Mouse (Mus musculus): ENCODE data around the gene Saysd1.

DNA sequence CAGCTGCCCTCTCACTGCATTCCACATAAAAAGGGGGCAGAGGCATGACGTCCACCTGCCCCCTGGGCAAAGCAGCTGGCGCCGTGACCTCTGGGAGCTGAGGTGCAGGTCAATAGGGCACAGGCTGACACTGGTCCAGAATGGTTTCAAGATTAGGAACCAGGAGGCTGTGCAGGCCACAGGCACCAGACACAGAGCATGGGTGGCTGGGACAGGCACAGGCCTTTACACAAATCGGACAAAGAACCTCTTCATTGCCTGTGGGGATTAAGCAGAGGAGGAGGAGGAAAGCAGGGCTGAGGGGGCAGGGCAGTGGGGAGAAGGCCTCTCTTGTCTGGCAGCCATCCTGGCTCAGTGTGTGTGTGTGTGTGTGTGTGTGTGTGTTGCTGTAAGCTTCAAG is 5.8 kb upstream of the Saysd1 start:
- no peak for TF ChIP-seq CTCF (IDR thresholded peaks at IDR 0.05; ENCODE audit: control insufficient read depth, insufficient read depth, insufficient replicate concordance, low read depth, low read length)
- no peak for TF ChIP-seq POLR2A (IDR thresholded peaks at IDR 0.05; ENCODE audit: control insufficient read depth, low read depth, low read length)

All from testis, adult 2 months (tissue).